Mouse (Mus musculus): ENCODE results near the gene Hoxa7.

- no peak for TF ChIP-seq POLR2A (IDR thresholded peaks at IDR 0.05; ENCODE audit: insufficient read depth, low read depth, low read length)
- no peak for TF ChIP-seq CTCF (IDR thresholded peaks at IDR 0.05; ENCODE audit: insufficient read depth, low read depth, low read length)
These were observed 42.6 kb upstream of the Hoxa7 start for GRCm38 (mm10) chr6:52264106-52264790.
